Mouse (Mus musculus) stomach, embryonic 15.5 days (tissue): ENCODE data around the gene Gm42791. TPM values are rescaled to one million over a fixed set of nuclear protein-coding genes. Genes with fewer than 3 reads are reported as not detected.

Experiments used
- ATAC-seq: fragments of 200-750 bp; cut with Nextera tagmentation; 2 replicates; pipeline ENCODE4 v1.8.0; 2017; ENCODE audit warnings: low read depth, moderate number of reproducible peaks, moderate TSS enrichment; ENCODE audit not compliant: insufficient read depth, low FRiP score
- H3K27ac ChIP-seq: fragments of 300-500 bp; sonication (generic); 2 replicates; pipeline ENCODE4 v1.5.1; 2015; ENCODE audit warnings: mild to moderate bottlenecking, inconsistent platforms
- H3K27me3 ChIP-seq: fragments of 300-500 bp; sonication (generic); replicated peaks from 2 replicates; pipeline ENCODE4 v1.6.1; 2015; ENCODE audit warnings: inconsistent platforms
- H3K36me3 ChIP-seq: fragments of 300-500 bp; sonication (generic); 2 replicates; pipeline ENCODE4 v1.6.1; 2015; ENCODE audit warnings: inconsistent platforms
- H3K4me1 ChIP-seq: fragments of 300-500 bp; sonication (generic); 2 replicates; pipeline ENCODE4 v1.6.1; 2015; ENCODE audit warnings: inconsistent platforms
- H3K4me2 ChIP-seq: fragments of 300-500 bp; sonication (generic); 2 replicates; pipeline ENCODE4 v1.6.1; 2015; ENCODE audit warnings: mild to moderate bottlenecking, inconsistent platforms
- H3K4me3 ChIP-seq: fragments of 300-500 bp; sonication (generic); replicated peaks from 2 replicates; pipeline ENCODE4 v1.5.1; 2015; ENCODE audit warnings: inconsistent platforms
- H3K9ac ChIP-seq: fragments of 300-500 bp; sonication (generic); 2 replicates; pipeline ENCODE4 v1.6.1; 2015; ENCODE audit warnings: inconsistent platforms
- H3K9me3 ChIP-seq: fragments of 300-500 bp; sonication (generic); 2 replicates; pipeline ENCODE4 v1.6.1; 2016; ENCODE audit warnings: inconsistent platforms
- WGBS: fragments of 180-500 bp; shearing (Covaris S2); methylation state at CpG from one replicate; pipeline ENCODE4 v1.1.7; 2015; 5-methylcytosine and 5-hydroxymethylcytosine counted together
- polyA plus RNA-seq: library from polyadenylated mRNA; unstranded; fragments of >200 nt; fragmentation: Nextera tagmentation; extraction: Ambion mirVana; gene quantifications from 2 replicates; pipeline ENCODE4 v1.2.1, GENCODE M21; 2015

The Gm42791 gene
- polyA plus RNA-seq, 1 experiment from 2014 or later, result 0.80 TPM

GRCm38 (mm10) chr5:149006362-149007294 lies 11.7 kb upstream of the Gm42791 start:
- H3K4me2 ChIP-seq, result peak overlapping the region; percentile 68
- ATAC-seq, result peak; percentile 78
- peak overlapping the region; percentile 23 for H3K4me3 ChIP-seq
- H3K27ac ChIP-seq, result peak overlapping the region; percentile 80
- H3K9ac ChIP-seq, result peak overlapping the region; percentile 14; the same call in 1 of the 2 replicates
- 10% methylated on average over 26 of the region's 26 CpGs for WGBS
- H3K36me3 ChIP-seq, result no peaks in the 10 kb centered on the region
- H3K4me1 ChIP-seq, result peaks cover 12% of the 10 kb centered on the region
- no peaks in the 10 kb centered on the region for H3K27me3 ChIP-seq
- H3K9me3 ChIP-seq, result no peaks in the 10 kb centered on the region

- no peak overlapping the region for H3K9ac ChIP-seq
These were observed 10.9 kb upstream of the Gm42791 start for GRCm38 (mm10) chr5:149005701-149006361.

GRCm38 (mm10) chr5:149005083-149005482 lies 10.1 kb upstream of the Gm42791 start:
- Histone ChIP-seq H3K9ac (no peak overlapping the region), H3K9me3 (no peaks in the 10 kb centered on the region), H3K4me1 (peaks cover 12% of the 10 kb centered on the region), H3K27me3 (no peaks in the 10 kb centered on the region), H3K4me3 (no peak overlapping the region), H3K27ac (no peak overlapping the region), H3K36me3 (no peaks in the 10 kb centered on the region), H3K4me2 (no peak overlapping the region)
- ATAC-seq, result no peak
- WGBS, result 43% methylated on average over 9 of the region's 9 CpGs

More at GRCm38 (mm10) chr5:149005701-149006361, 10.9 kb upstream of the Gm42791 start:
- H3K4me3 ChIP-seq, result peak overlapping the region; percentile 23; the same call in 1 of the 2 replicates
- no peaks in the 10 kb centered on the region for H3K27me3 ChIP-seq
- 57% methylated on average over 9 of the region's 9 CpGs for WGBS
- H3K4me1 ChIP-seq, result peaks cover 12% of the 10 kb centered on the region
- no peaks in the 10 kb centered on the region for H3K9me3 ChIP-seq
- peak overlapping the region; percentile 78 for H3K27ac ChIP-seq
- no peak for ATAC-seq
- no peaks in the 10 kb centered on the region for H3K36me3 ChIP-seq
- H3K4me2 ChIP-seq, result peak overlapping the region; percentile 68

- no peak overlapping the region for H3K4me2 ChIP-seq
These were observed 8.2 kb upstream of the Gm42791 start for GRCm38 (mm10) chr5:149003137-149003536.

GRCm38 (mm10) chr5:149002803-149003115 lies 7.8 kb upstream of the Gm42791 start:
- Histone ChIP-seq H3K9ac (no peak overlapping the region), H3K27ac (peak overlapping the region; percentile 73; the same call in 1 of the 2 replicates), H3K4me3 (no peak overlapping the region), H3K36me3 (no peaks in the 10 kb centered on the region), H3K4me1 (peaks cover 12% of the 10 kb centered on the region), H3K4me2 (peak overlapping the region; percentile 11; the same call in 1 of the 2 replicates), H3K9me3 (no peaks in the 10 kb centered on the region), H3K27me3 (no peaks in the 10 kb centered on the region)
- ATAC-seq, result no peak
- 68% methylated on average over 6 of the region's 6 CpGs for WGBS

More at GRCm38 (mm10) chr5:149003137-149003536, 8.2 kb upstream of the Gm42791 start:
- no peak overlapping the region for H3K4me3 ChIP-seq
- ATAC-seq, result no peak
- no peak overlapping the region for H3K9ac ChIP-seq
- no peak overlapping the region for H3K27ac ChIP-seq
- no peaks in the 10 kb centered on the region for H3K36me3 ChIP-seq
- H3K27me3 ChIP-seq, result no peaks in the 10 kb centered on the region
- H3K9me3 ChIP-seq, result no peaks in the 10 kb centered on the region
- WGBS, result 40% methylated on average over 2 of the region's 2 CpGs
- peaks cover 12% of the 10 kb centered on the region for H3K4me1 ChIP-seq

GRCm38 (mm10) chr5:149002034-149002802 lies 7.3 kb upstream of the Gm42791 start:
- WGBS, result 44% methylated on average over 20 of the region's 20 CpGs
- H3K27ac ChIP-seq, result peak overlapping the region; percentile 73
- peak overlapping the region; percentile 11; the same call in 1 of the 2 replicates for H3K4me2 ChIP-seq
- no peak for ATAC-seq
- H3K9ac ChIP-seq, result no peak overlapping the region
- no peaks in the 10 kb centered on the region for H3K9me3 ChIP-seq
- H3K4me3 ChIP-seq, result no peak overlapping the region
- peaks cover 9% of the 10 kb centered on the region for H3K4me1 ChIP-seq
- H3K36me3 ChIP-seq, result no peaks in the 10 kb centered on the region
- no peaks in the 10 kb centered on the region for H3K27me3 ChIP-seq

GRCm38 (mm10) chr5:148999802-149000201 lies 4.9 kb upstream of the Gm42791 start:
- ATAC-seq, result no peak
- WGBS, result 84% methylated on average over 7 of the region's 7 CpGs

GRCm38 (mm10) chr5:148998512-148998911 lies 3.6 kb upstream of the Gm42791 start:
- peaks cover 7% of the 10 kb centered on the region; the same call in 1 of the 2 replicates for H3K4me1 ChIP-seq
- no peak overlapping the region for H3K4me2 ChIP-seq
- H3K4me3 ChIP-seq, result no peak overlapping the region
- no peaks in the 10 kb centered on the region for H3K9me3 ChIP-seq
- no peak overlapping the region for H3K27ac ChIP-seq
- no peak overlapping the region for H3K9ac ChIP-seq
- ATAC-seq, result no peak
- WGBS, result 77% methylated on average over 14 of the region's 14 CpGs
- no peaks in the 10 kb centered on the region for H3K27me3 ChIP-seq
- no peaks in the 10 kb centered on the region for H3K36me3 ChIP-seq

More at GRCm38 (mm10) chr5:148999802-149000201, 4.9 kb upstream of the Gm42791 start:
- Histone ChIP-seq H3K4me1 (peaks cover 6% of the 10 kb centered on the region; the same call in 1 of the 2 replicates), H3K9ac (no peak overlapping the region), H3K27me3 (no peaks in the 10 kb centered on the region), H3K4me3 (no peak overlapping the region), H3K36me3 (no peaks in the 10 kb centered on the region), H3K27ac (no peak overlapping the region), H3K9me3 (no peaks in the 10 kb centered on the region), H3K4me2 (no peak overlapping the region)

- H3K27ac ChIP-seq, result no peak overlapping the region
These were observed 1.7 kb upstream of the Gm42791 start for GRCm38 (mm10) chr5:148996709-148997037.

GRCm38 (mm10) chr5:148995962-148996708 lies 1.2 kb upstream of the Gm42791 start:
- no peaks in the 10 kb centered on the region for H3K36me3 ChIP-seq
- H3K9me3 ChIP-seq, result no peaks in the 10 kb centered on the region
- H3K27ac ChIP-seq, result peak overlapping the region; percentile 99; the same call in 1 of the 2 replicates
- no peak overlapping the region for H3K4me2 ChIP-seq
- WGBS, result 66% methylated on average over 9 of the region's 9 CpGs
- H3K4me1 ChIP-seq, result 0 out of 2 replicates have a peak, but pooled peaks cover 2% of the 10 kb centered on the region
- H3K9ac ChIP-seq, result no peak overlapping the region
- H3K27me3 ChIP-seq, result no peaks in the 10 kb centered on the region
- no peak for ATAC-seq
- H3K4me3 ChIP-seq, result no peak overlapping the region

More at GRCm38 (mm10) chr5:148996709-148997037, 1.7 kb upstream of the Gm42791 start:
- H3K4me3 ChIP-seq, result no peak overlapping the region
- H3K9me3 ChIP-seq, result no peaks in the 10 kb centered on the region
- H3K27me3 ChIP-seq, result no peaks in the 10 kb centered on the region
- 66% methylated on average over 4 of the region's 4 CpGs for WGBS
- no peaks in the 10 kb centered on the region for H3K36me3 ChIP-seq
- no peak overlapping the region for H3K9ac ChIP-seq
- H3K4me2 ChIP-seq, result no peak overlapping the region
- ATAC-seq, result no peak
- H3K4me1 ChIP-seq, result 0 out of 2 replicates have a peak, but pooled peaks cover 2% of the 10 kb centered on the region

GRCm38 (mm10) chr5:148994311-148994705 lies 639 bp downstream of the Gm42791 start:
- H3K9me3 ChIP-seq, result no peaks in the 10 kb centered on the region
- whole genome bisulfite sequencing, result 19% methylated on average over 7 of the region's 7 CpGs
- H3K4me1 ChIP-seq, result 0 out of 2 replicates have a peak, but pooled peaks cover 2% of the 10 kb centered on the region

More at GRCm38 (mm10) chr5:148994311-148994705, 639 bp downstream of the Gm42791 start:
- Histone ChIP-seq H3K27me3 (no peaks in the 10 kb centered on the region), H3K9ac (peak overlapping the region; percentile 44; the same call in 1 of the 2 replicates), H3K27ac (peak overlapping the region; percentile 99), H3K4me2 (peak overlapping the region; percentile 84), H3K4me3 (peak overlapping the region; percentile 56), H3K36me3 (no peaks in the 10 kb centered on the region)
- ATAC-seq, result no peak; the same call in 1 of the 2 replicates
